Mouse (Mus musculus) NIH3T3 (cell line): ENCODE measurements around the gene Slain2.
A peak's percentile ranks its signal among the peaks of the same experiment; 100 is the strongest.

ENCODE experiments used
- DNase-seq: peaks from one replicate; pipeline ENCODE4 v3.0.0-alpha.2; 2012; ENCODE audit warnings: low read depth

The Slain2 gene

GRCm38 (mm10) chr5:72913648-72914557, at the start of gene Slain2:
Gene Slain2 (plus strand): TSS chr5:72914304.
- DNase-seq, result peak; percentile 100

GRCm38 (mm10) chr5:72864654-72865178, 49.4 kb upstream of the Slain2 start:
- no peak for DNase-seq

DNA sequence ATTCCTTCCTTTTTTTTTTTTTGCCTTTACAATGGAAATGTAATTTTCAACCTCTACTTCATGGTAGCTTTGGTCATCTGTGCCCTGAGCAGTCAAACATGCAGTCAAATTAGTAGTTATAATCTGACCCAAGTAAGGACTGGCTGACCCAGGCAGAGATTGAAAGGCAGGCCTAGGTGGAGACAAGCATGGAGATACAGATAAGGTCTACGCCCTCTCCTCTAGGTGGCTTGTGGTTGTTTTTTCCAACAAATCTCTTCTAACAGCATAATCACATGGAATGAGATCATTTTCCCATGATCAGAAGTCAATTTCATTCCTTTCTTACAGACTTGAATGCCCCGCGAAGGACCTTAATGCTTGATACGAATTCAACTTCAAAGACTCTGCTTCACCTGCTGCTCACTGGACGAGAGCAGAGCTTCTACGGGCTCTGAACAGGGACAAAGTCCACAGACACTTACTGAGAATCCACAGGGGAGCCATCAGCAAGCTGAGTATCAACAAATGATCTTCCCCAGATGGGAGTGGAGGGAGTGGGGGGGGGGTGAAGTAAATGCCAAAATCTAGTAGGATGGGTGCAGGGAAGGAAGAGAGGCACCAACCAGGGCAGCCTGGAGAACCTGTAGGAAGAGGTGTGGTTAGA, 47.7 kb upstream of the Slain2 start:
- no peak for DNase-seq

DNA sequence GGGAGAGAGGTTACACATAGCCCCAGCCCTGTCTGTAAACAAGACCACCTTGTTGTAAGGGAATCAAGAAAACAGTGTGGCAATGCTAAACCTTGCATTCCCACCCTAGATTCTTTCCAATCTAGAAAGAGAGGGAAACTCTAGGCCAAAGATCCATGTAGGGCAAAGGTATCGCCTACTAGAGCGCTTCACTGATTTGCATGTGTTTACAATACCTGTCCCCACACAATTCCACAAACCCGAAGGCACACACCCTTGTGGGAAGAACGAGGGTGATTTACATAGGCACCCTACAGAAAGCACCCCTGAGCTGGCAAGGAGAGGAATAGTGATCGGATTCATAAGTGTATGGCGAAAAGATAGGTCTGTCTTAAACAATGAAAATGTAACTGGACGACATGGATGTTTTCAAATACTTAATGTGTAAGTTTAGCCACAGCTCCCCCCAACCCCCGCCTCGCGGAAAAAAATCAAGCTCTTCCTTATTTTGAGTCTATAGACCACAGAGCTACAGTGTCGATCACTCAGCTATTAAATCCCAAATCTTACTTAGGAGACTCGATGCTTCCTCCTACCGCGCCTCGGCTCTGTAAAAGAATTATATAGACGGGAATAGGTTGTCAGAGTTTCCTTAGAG, 47.0 kb upstream of the Slain2 start:
- no peak for DNase-seq

GRCm38 (mm10) chr5:72868091-72868875, 45.8 kb upstream of the Slain2 start, which contains the start of gene Tec:
Gene Tec (minus strand): TSS chr5:72868483.
- DNase-seq, result peak; percentile 80

GRCm38 (mm10) chr5:72869779-72870608, 44.1 kb upstream of the Slain2 start:
- no peak for DNase-seq

GRCm38 (mm10) chr5:72871114-72871513, 43.0 kb upstream of the Slain2 start:
- DNase-seq, result no peak

GRCm38 (mm10) chr5:72879736-72880135, 34.4 kb upstream of the Slain2 start:
- no peak for DNase-seq

DNA sequence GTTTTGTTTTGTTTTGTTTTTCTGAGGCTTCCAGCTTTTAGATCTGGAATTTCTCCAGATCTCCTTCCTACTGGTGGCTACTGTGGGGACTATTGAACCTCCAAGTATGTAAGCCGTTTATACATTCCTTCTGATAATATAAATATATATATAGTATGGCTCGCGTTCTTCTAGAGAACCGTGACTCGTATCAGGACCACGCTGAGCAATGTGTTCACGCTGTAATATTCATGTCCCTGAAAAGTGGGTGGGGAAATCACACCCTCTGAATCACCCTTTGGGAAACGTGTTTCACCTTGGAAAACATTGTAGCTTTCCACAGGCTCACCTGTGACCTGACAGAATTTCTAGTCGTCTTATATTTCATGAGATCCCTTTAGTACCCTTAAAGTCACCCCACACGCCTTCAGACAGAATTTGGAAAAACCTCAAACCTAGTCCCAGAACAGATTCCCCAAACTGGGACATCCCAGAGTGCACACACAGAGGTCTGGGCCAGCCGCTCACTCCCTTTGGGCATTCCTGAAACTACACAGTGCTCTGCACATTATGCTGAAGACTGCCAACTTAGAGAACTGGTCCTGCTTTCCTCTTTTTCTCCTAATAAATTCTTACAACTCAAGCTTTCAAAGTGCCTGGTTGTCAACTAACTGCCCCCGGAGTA, 32.2 kb upstream of the Slain2 start:
- no peak for DNase-seq

DNA sequence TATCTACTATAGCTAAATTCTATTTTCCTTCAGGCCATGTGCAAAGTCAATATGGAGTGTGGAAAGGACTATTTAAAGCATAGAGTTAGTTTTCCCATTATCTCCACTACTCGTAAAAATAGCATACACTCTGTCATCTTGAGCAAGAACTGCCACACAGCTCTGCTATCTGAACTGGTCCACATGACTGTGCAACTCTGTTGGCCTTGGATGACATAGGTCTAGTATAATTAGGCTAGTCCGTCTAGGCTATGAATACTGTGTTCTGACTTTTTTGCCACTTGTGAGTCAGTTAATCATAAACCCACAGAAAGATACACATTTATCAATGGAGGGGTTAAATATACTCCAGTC, 31.7 kb upstream of the Slain2 start:
- no peak for DNase-seq

- DNase-seq, result peak; percentile 76
Observed at GRCm38 (mm10) chr5:72883706-72884105, 30.4 kb upstream of the Slain2 start.

DNA sequence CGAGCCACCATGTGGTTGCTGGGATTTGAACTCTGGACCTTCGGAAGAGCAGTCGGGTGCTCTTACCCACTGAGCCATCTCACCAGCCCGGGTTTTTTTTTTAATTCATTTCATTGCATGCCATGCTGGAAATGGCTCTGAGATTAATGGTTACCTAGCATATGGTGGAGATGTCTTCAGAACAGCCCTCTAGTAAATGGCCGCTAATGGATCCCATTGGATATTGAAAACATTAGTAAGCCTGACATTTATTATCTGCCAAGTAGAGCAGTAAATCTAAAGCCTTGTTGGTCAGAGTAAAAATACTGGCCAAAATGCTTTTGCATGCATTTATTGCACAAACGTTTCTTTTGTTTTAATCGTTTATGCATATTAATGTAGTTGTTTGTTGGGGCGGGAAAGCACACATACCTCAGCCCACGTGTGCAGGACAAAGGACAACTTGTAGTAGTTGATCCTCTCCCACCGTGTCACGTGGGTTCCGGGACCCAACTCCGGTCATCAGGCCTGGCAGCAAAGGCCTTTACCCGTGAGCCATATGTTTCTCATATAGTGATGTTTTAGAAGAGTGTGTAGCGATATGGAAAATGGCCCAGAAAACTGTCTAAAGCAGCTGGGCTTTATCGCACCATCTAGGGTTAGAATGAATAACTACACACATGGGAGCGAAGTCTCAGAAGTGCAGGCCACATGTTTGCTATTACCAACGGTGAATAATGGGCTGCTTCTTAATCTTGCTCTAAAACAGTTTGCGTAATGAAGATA, 27.5 kb upstream of the Slain2 start:
- DNase-seq, result peak; percentile 90

DNA sequence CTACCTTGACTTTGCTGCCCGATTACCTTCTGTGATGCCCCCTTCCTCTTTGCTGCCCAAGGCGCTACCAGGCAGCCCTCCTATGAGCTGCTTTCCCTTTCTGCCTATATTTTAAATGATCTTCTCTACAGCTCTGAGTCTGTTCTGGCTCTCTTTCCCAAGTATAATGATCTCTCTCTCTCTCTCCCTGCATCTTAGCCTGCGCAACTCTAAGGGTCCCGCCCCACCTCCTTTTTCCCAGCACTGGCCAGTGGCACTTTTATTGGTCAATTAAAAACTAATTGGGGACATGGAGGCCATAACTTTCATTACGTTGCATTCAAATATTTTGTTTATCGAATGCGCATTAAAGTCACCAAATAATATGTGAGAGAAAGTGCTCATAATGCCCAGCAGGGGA, 25.8 kb upstream of the Slain2 start:
- no peak for DNase-seq

- peak; percentile 78 for DNase-seq
Observed at GRCm38 (mm10) chr5:72891534-72891933, 22.6 kb upstream of the Slain2 start.

- peak; percentile 44 for DNase-seq
Observed at GRCm38 (mm10) chr5:72893987-72894386, 20.1 kb upstream of the Slain2 start.

DNA sequence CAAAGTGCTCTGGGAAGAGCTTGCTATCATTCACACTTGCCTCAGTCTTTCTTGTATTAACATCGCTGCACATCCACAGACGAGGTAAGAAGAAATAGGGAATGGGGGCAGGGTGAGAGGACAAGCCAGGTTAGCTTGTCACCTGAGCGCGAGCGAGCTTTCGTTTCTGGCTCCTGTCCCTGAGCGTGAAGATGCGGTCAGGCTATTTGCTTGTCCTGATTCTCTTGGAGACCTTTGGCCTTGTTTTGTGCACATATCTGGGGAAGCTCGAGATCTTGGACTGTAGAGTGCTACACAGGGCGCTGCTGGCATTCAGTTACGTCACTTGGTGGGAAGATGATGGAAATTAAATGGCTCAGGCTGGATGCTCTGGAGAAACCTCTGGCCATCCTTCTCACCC, 18.8 kb upstream of the Slain2 start:
- no peak for DNase-seq

GRCm38 (mm10) chr5:72896478-72897279, 17.4 kb upstream of the Slain2 start:
- no peak for DNase-seq

DNA sequence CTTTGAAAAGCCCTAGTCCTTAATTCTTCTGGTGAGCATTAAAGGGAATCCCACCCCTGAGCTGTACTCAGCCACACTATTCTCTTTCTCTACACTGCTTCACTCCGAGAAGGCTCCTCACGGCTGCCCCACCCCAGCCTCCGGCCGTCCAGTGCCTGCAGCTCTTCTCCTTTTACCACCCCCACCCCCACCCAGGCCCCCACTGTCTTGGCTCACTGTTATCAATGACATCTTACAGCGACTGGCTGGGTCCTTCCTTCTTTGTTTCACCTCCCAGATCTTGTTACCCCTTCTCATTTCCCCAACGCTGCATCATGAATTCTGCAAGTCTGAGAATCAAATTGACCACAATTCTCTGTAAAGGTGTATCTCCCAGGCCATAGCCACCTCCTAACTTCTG, 16.1 kb upstream of the Slain2 start:
- no peak for DNase-seq

DNA sequence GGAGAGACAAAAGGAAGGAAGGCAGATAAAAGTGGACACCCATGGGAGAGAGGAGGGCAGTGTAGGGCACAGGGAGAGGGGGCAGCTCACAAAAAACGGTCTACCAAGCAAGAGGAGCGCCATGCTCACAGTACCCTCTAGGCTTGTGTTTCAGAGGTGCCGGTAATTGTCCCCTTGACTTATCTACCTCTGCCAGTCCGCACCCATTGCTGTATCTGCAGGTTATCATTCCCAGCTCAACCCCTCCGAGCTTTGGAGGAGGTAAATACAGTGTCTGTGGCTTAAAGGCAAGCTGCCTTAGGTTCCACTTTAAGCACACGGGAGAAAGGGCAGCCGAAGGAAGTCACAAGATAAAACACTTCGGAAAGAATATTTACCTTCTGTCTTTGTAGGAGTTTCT, 14.8 kb upstream of the Slain2 start:
- DNase-seq, result no peak
